Mouse (Mus musculus): ENCODE measurements around the gene Ppargc1a. TPM values are rescaled to one million over a fixed set of nuclear protein-coding genes. Genes with fewer than 3 reads are reported as not detected.

Ppargc1a gene
- polyA plus RNA-seq, 1 experiment from 2014 or later: 3.2 TPM

DNA sequence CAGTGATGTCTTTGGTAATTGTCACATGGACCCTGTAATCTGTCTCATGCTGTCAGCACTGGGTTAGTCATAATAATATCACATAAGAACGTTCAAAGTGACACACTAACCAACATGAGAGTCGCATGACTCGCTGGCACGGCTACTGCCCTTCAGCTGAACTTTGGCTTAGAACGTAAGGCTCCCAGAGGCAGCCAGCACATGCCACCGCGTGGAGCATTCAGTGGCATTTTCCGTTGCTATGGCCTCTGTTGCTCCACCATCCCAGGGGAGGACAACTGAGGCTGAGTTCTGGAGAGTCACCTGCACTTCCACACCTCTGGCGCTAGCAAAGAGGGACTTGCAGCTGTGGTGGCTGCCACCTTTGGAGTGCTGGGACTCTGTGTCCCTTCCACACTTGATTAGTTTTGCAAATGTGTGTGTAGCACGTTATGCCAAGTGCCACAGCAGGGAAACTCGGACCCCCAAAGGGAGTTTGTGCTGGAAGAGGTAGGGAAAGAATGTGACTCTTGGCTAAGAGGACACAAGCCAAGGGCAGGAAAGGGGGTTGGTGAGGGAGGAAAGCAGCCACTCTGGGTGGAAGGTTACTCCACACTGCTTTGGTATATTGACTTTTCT lies 24.1 kb upstream of the Ppargc1a start:
- peak; percentile 69 for ATAC-seq (ENCODE audit: insufficient read depth)
- no peaks in the 10 kb centered on the region for H3K9me3 ChIP-seq (ENCODE audit: low read depth, low read length)
- H3K4me2 ChIP-seq: peak overlapping the region; percentile 5; the same call in 1 of the 2 replicates
- WGBS: 6% methylated on average over 11 of the region's 11 CpGs
- H3K27me3 ChIP-seq (ENCODE audit: insufficient read depth, low read length): no peaks in the 10 kb centered on the region
- peaks cover 7% of the 10 kb centered on the region for H3K4me1 ChIP-seq (ENCODE audit: insufficient read depth)
- no peak overlapping the region for H3K27ac ChIP-seq (ENCODE audit: low read depth)
- H3K9ac ChIP-seq: no peak overlapping the region
- DNase-seq: peak; percentile 60
- H3K36me3 ChIP-seq (ENCODE audit: insufficient read depth): no peaks in the 10 kb centered on the region
- TF ChIP-seq CTCF (IDR thresholded peaks at IDR 0.05; ENCODE audit: low read depth): no peak
- H3K4me3 ChIP-seq (ENCODE audit: low read depth, low read length): no peak overlapping the region

DNA sequence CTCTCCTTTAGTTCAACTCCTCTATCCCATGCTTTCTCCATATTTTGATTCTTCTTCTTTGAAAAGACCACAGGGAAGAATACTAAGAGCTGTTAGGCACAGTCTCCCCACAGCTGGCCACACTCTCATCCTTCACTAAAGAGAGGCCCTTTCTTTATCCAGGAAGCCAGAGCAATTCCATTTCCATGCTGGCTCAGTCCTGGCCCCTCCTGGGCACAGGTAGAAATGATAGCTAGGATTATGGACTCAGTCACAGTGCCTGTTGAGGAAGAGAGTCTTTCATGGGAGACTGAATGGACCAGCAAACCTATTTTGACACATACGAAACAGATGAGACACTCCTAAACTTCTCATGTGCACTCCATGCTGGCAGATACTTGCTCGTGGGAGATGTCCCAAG lies 18.7 kb upstream of the Ppargc1a start:
- DNase-seq: no peak
- Histone ChIP-seq H3K36me3 (ENCODE audit: insufficient read depth) (no peaks in the 10 kb centered on the region), H3K4me1 (ENCODE audit: insufficient read depth) (peaks cover 5% of the 10 kb centered on the region), H3K27me3 (ENCODE audit: insufficient read depth, low read length) (no peaks in the 10 kb centered on the region), H3K9ac (no peak overlapping the region), H3K4me2 (no peak overlapping the region), H3K9me3 (ENCODE audit: low read depth, low read length) (no peaks in the 10 kb centered on the region), H3K27ac (ENCODE audit: low read depth) (no peak overlapping the region), H3K4me3 (ENCODE audit: low read depth, low read length) (no peak overlapping the region)
- 71% methylated on average over 2 of the region's 2 CpGs for WGBS
- ATAC-seq (ENCODE audit: insufficient read depth): no peak
- TF ChIP-seq CTCF (IDR thresholded peaks at IDR 0.05; ENCODE audit: low read depth): peak; percentile 33

DNA sequence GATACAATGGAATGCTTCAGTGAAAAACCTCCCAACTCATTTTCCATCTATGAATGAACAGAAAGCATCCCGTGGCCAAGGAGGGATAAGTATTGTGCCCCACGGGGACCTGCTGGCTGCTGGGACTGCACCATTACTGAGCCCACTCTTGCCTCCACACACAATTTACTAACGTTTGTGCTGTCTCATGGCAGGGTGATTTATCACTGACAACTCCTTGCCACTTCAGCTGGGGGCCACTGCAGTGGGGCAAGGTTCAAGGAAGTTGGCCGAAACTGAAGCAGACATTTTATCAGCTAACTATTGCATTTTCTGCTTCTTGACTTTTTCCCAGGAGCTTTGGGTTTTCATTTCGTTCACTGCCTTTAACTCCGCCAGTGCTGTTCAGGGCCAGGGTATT lies 17.5 kb upstream of the Ppargc1a start:
- Histone ChIP-seq H3K36me3 (ENCODE audit: insufficient read depth) (no peaks in the 10 kb centered on the region), H3K4me2 (no peak overlapping the region), H3K4me3 (ENCODE audit: low read depth, low read length) (no peak overlapping the region), H3K9ac (no peak overlapping the region), H3K27ac (ENCODE audit: low read depth) (no peak overlapping the region), H3K9me3 (ENCODE audit: low read depth, low read length) (no peaks in the 10 kb centered on the region), H3K4me1 (ENCODE audit: insufficient read depth) (peaks cover 5% of the 10 kb centered on the region), H3K27me3 (ENCODE audit: insufficient read depth, low read length) (no peaks in the 10 kb centered on the region)
- WGBS: 18% methylated on average over 6 of the region's 6 CpGs
- no peak for TF ChIP-seq CTCF (IDR thresholded peaks at IDR 0.05; ENCODE audit: low read depth)
- DNase-seq (no peak), ATAC-seq (ENCODE audit: insufficient read depth) (no peak)

DNA sequence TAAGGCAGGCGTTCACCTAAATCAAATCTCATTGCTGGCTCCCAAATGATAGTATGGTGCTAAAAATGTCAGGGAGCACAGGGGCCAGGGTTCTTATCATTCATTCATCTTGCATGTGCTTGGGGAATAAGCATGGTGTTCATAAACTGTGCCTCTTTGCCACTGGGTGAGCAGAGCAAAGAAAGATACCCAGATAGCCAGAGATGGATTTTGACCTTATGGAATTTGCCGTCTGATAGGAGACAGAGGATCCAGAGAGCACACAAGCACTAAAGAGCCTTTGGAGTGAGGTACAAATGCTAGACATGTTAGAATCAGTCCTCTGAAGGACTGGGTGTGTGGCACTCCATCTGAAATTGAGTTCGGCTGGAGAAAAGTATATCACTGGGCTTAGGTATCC lies 16.7 kb upstream of the Ppargc1a start:
- WGBS: 77% methylated on average over 3 of the region's 3 CpGs
- Histone ChIP-seq H3K9me3 (ENCODE audit: low read depth, low read length) (no peaks in the 10 kb centered on the region), H3K4me2 (no peak overlapping the region), H3K4me1 (ENCODE audit: insufficient read depth) (peaks cover 5% of the 10 kb centered on the region), H3K9ac (no peak overlapping the region), H3K27ac (ENCODE audit: low read depth) (no peak overlapping the region), H3K36me3 (ENCODE audit: insufficient read depth) (no peaks in the 10 kb centered on the region), H3K27me3 (ENCODE audit: insufficient read depth, low read length) (no peaks in the 10 kb centered on the region), H3K4me3 (ENCODE audit: low read depth, low read length) (no peak overlapping the region)
- no peak for TF ChIP-seq CTCF (IDR thresholded peaks at IDR 0.05; ENCODE audit: low read depth)
- DNase-seq (no peak), ATAC-seq (ENCODE audit: insufficient read depth) (no peak)

DNA sequence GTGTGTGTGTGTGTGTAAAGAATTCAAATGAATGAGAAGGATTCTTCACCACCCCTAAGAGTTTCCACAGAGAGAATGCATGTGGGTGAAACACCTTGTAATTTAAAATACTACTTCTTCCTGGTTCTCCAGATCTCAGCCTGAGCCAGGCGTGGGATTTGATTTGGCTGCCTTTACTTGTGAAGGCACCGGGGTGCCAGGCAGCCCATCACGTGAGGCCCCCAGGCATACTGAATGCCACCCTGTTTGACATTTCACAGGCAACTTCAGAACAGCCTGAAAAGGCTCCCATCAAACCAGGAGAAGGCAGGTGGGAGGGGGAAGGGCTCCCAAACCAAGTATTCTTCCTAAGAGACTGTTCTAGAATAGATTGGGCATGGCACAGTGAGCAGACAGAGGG lies 16.1 kb upstream of the Ppargc1a start:
- H3K4me2 ChIP-seq: no peak overlapping the region
- ATAC-seq (ENCODE audit: insufficient read depth) (no peak), DNase-seq (no peak)
- no peak overlapping the region for H3K4me3 ChIP-seq (ENCODE audit: low read depth, low read length)
- H3K27ac ChIP-seq (ENCODE audit: low read depth): no peak overlapping the region
- H3K9me3 ChIP-seq (ENCODE audit: low read depth, low read length): no peaks in the 10 kb centered on the region
- no peak for TF ChIP-seq CTCF (IDR thresholded peaks at IDR 0.05; ENCODE audit: low read depth)
- H3K27me3 ChIP-seq (ENCODE audit: insufficient read depth, low read length): no peaks in the 10 kb centered on the region
- WGBS: 76% methylated on average over 3 of the region's 3 CpGs
- no peak overlapping the region for H3K9ac ChIP-seq
- H3K36me3 ChIP-seq (ENCODE audit: insufficient read depth): no peaks in the 10 kb centered on the region
- peaks cover 5% of the 10 kb centered on the region for H3K4me1 ChIP-seq (ENCODE audit: insufficient read depth)

DNA sequence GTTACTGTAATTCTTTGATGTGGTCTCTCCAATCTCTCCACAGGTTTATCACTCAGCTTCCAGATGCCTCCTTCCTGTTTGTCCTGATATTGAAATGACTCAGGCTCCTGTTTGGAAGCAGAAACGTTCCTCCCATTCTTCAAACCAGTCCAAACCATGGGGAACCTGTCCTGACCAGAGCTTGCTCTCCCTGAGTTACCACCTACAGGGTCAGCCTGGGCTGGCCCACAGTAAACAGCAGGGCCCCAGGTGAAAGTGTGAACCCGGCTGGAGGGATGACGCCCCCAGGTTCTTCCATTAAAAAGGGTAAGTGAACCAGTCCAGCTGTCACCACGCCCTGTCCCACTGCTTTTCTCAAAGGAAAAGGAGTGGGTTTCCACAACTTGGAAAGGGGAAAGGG lies 15.5 kb upstream of the Ppargc1a start:
- 33% methylated on average over 4 of the region's 4 CpGs for WGBS
- Histone ChIP-seq H3K4me3 (ENCODE audit: low read depth, low read length) (no peak overlapping the region), H3K4me2 (no peak overlapping the region)

DNA sequence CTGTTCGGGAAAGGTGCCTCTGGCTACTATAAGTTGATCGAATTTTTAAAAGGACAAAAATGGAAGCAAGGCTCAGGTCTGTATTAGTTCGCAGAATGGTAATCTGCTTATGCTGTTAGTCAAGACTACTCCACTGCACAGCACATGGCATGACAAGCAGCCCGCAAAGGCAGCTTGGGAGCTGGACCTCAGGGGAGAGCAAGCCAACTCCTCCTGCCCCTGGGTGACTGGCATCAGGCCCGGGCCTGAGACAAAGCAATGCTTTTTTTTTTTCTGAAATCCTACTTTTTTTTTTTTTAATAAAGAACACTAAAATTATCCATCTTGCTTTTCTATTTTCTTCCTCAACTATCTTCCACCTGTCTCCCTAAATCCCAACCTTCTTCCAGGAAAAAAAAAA lies 15.1 kb upstream of the Ppargc1a start:
- no peak overlapping the region for H3K4me2 ChIP-seq
- 76% methylated on average over 5 of the region's 5 CpGs for WGBS
- H3K4me1 ChIP-seq (ENCODE audit: insufficient read depth): peaks cover 5% of the 10 kb centered on the region
- TF ChIP-seq CTCF (IDR thresholded peaks at IDR 0.05; ENCODE audit: low read depth): no peak
- no peak for ATAC-seq (ENCODE audit: insufficient read depth)
- no peaks in the 10 kb centered on the region for H3K9me3 ChIP-seq (ENCODE audit: low read depth, low read length)
- no peak for DNase-seq
- no peak overlapping the region for H3K9ac ChIP-seq
- H3K27ac ChIP-seq (ENCODE audit: low read depth): no peak overlapping the region
- H3K36me3 ChIP-seq (ENCODE audit: insufficient read depth): no peaks in the 10 kb centered on the region
- no peaks in the 10 kb centered on the region for H3K27me3 ChIP-seq (ENCODE audit: insufficient read depth, low read length)
- H3K4me3 ChIP-seq (ENCODE audit: low read depth, low read length): no peak overlapping the region

More for the DNA sequence above, 15.5 kb upstream of the Ppargc1a start:
- TF ChIP-seq CTCF (IDR thresholded peaks at IDR 0.05; ENCODE audit: low read depth): no peak
- Histone ChIP-seq H3K27ac (ENCODE audit: low read depth) (no peak overlapping the region), H3K9ac (no peak overlapping the region), H3K9me3 (ENCODE audit: low read depth, low read length) (no peaks in the 10 kb centered on the region), H3K4me1 (ENCODE audit: insufficient read depth) (peaks cover 5% of the 10 kb centered on the region), H3K36me3 (ENCODE audit: insufficient read depth) (no peaks in the 10 kb centered on the region), H3K27me3 (ENCODE audit: insufficient read depth, low read length) (no peaks in the 10 kb centered on the region)
- no peak for ATAC-seq (ENCODE audit: insufficient read depth)
- DNase-seq: no peak
